Mouse (Mus musculus): ENCODE results near the gene Lzic.

Lzic gene

DNA sequence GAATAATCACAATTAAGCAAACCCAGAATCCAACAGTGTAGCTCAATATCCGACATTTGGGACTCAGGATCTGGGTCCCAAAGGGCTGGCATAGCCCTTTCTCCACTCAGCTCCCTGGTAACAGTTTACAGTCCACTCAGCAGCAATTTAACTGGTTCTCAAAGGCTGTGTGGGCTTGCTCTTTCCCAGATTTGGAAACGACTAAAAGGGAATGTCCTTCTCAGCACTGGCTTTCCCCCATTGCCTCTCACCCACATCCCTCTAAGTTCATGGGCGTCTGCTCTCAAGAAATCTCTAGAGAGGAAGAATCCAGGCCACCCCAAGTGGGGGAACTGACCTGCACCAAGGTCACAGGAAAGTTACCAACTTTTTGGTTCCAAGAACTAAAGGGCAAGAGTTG, 463 bp upstream of the Lzic start:
- DNase-seq (ENCODE audit: low spot score) = peak; percentile 89

DNA sequence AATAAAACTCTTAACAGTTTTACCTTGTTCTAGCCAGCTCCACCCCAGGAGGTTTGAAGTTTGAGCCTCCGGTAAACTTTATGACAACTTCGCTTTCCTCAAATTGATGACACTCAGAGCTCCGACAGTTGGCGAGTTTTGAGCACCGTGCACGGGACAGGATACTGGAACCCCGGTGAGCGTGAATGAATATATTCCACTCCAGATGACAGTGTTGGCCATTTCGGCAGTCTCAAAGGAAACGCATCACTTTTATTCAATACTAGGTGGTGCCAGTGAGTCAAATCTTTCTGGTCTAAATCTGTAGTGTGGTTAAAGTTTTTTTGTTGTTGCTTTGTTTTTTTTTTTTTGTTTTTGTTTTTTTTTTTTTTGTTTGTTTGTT, 787 bp downstream of the Lzic start:
- DNase-seq (ENCODE audit: low spot score) = peak; percentile 67

DNA sequence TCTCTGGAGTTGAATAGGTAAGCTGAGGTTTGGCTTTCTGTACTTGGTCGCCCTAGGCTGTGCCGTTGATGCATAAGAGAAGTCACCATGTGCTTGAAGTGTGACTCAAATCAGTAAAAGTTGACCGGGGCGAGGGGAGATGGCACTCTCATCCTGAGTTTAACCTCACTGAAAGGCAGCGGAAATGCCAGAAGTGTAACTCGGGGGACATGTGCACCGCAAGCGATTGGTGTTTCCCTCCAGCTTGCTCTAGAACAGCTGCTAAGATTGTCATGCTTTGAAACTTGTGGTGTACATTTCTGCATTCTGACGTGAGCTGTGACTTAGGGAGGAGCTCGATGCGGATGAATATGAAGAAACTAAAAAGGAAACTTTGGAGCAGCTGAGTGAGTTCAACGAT, 2.7 kb downstream of the Lzic start:
- no peak for DNase-seq (ENCODE audit: low spot score)

DNA sequence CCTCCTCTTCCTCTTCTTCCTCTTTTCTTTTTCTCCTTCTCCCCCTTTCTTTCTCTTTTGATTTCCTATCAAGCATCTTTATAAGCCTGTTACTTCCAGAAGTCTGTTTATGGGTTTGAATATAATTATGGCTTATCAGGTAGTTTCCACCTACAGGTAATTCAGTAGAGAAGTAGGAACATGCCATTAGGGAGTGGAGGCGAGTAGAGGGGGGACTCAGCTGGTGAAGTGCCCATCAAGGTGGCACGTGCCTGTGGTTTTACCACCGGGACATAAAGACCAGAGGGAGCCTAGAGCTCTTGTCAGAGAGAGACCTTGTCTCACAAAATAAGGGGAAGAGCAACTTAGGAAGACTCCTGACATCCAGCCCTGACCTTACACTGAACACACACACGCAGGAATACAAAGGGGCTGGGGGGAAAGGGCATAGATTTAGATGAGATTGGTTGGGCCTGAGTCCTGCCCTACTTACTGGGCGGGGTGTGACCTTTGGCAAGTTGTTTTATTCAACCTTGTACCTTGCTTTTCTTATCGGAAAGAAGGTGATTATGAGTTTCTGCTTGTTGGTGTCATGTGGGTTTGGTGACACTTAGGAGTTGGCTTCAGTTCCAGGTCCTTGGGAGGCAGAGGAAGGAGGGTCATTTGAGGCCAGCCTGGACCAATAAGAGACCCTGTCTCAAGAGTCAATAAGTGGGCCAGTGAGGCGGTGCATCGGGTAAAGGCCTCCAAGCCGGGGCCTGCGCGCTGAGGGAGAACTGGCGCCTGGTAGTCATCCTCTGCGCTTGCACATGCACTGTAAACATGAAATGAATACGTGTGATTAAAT, 4.6 kb downstream of the Lzic start:
- DNase-seq (ENCODE audit: low spot score) = no peak

DNA sequence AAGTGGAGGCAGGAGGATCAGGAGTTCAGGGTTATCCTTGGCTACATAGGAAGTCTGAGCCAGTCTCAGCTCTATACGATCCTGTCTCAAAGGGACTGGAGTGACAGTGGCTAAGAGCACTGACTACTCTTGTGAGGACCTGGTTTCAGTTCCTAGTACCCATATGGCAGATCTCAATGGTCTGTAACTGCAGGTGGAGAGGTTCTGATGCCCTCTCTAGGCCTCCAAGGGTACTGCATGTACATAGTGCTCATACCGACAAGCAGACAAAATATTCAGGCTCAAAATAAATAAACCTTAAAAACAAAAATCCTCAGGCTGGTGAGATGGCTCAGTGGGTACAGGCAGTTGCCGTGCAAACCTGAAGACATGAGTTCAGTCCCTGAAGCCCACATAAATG, 6.1 kb downstream of the Lzic start:
- DNase-seq (ENCODE audit: low spot score) = no peak

DNA sequence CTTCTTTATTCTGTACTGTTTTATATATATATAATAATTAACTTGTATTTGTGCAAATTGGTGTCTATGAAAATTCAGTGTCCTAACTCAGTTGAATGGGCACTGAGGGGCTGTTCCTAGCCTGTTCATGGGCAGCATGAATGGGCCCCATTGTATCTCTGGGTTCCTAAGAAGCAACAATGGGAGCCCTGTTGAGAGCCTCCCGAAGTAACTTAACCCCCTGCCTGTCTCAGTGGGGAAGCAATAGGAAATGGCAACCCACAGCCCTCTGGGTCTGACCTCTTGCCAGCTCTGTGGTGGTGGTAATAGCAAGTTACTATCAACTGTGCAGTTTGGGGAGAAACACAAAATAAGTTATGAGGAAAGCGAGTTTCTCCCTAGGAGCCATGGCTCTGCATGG, 11.6 kb downstream of the Lzic start:
- no peak for DNase-seq (ENCODE audit: low spot score)

DNA sequence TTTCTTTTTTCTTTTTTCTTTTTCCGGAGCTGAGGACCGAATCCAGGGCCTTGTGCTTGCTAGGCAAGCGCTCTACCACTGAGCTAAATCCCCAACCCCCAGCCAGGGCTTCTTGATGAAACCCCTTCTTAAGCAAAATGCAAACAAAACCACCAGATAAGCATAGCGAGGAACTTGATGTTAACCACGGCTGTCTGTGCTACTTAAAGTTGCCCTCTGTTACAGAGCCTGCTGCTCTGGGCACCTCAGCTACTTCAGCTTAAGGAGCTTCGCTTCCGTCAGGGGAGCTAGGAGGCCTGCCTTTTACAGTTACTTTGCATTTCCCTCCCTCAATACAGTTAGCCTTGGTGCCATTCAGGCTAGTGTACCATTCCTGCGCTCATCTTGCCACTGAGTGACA, 13.9 kb downstream of the Lzic start:
- DNase-seq (ENCODE audit: low spot score) = no peak

DNA sequence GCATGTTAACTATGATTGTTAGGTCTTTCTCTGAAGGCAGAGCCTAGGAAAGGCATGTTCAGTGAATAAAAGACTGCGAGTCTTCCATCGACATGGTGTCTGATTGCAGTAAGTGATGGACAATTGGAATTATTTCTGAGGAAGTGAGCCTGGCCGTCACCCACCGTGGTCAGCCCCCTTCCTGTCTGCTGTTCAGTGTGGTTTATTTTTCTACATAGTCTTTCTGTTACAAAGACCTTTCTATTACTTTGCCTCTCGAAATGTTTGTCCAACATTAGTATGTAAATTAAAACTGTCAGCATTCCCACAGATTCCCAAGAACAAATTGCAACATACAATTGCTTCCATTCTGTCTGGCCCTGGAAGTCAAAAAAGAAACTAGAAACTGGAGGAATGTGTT, 14.8 kb downstream of the Lzic start:
- peak; percentile 68 for DNase-seq (ENCODE audit: low spot score)

DNA sequence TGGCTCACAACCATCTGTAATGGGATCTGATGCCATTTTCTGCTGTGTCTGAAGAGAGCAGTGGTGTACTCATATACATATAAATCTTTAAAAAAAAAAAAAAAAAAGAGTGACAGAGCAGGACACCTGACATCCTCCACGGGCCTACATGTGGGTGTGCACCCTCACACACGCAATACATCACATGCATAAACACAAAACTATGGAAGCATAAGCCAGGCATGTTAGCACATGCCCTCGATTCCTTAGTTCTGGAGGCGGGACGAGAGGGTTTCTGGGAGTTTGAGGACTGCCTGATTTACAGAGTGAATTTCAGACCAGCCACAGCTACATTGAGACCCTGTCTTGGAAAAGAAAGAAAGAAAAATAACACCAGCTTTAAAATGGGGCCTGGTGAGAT, 19.3 kb downstream of the Lzic start:
- DNase-seq (ENCODE audit: low spot score) = no peak

DNA sequence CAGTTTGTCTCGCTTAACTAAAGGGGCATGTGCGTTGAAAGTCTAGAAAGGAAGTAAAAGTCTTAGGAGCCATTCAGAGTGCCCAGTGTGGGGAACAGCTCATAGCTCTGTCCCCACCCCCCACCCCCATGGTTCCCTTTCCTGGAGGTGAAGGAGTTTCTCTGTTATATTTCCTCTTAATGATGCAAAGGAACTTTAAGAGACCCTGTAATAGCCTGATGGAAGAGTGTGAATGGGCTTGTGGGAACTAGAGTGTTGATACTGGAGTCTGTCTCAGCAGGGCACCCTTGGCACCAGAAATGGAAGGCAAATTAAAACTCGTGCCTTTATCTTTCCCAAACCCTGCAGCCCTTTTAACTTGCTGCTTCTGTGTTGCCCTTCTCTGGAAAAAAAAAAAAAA, 19.8 kb downstream of the Lzic start:
- DNase-seq (ENCODE audit: low spot score) = no peak

DNA sequence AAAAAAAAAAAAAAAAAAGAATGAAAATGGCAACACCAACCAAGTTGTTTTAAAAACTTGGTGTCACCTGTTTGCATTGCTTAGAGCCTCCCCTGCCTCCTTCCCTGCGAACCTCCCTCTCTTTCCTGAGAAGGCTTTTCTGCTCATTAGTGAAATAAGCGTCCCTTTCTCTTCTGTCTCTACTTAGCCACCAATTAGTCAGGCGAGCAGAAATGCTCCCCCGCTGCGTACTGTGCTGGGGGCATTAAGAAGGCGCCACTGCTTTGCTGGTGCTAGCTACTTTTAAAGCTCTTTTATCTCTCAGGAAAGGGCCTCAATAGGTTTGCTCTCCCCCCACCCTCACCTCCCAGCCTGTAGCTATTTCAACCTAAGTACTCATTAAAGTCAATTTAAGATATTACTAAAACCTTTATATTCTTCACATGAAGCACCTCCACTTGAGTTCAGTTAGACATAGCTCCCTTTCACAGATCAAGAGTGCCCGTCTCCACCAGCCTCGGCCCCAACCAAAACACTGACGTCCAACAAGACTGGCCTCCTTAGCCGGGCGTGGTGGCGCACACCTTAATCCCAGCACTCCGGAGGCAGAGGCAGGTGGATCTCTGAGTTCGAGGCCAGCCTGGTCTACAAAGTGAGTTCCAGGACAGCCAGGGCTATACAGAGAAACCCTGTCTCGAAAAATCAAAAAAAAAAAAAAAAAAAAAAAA, 20.4 kb downstream of the Lzic start:
- no peak for DNase-seq (ENCODE audit: low spot score)

DNA sequence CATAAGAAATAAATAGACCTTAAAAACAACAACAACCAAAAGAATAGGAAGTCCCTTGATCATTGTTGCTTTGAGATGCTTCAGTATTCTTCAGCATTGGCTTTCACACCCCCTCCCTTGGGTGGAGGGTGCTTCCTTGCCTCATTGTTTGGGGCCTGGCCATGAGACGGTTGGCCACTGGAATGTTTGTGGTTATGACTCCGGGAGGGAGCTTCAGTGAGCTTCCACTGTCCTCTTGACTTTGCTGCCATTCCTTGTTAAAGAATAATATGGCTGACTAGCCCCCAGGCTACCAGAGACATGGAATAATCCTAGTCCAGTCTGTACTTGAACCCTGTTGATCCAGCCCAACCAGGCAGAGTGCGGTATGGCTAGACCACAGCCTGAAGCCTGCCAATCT, 21.9 kb downstream of the Lzic start:
- no peak for DNase-seq (ENCODE audit: low spot score)

DNA sequence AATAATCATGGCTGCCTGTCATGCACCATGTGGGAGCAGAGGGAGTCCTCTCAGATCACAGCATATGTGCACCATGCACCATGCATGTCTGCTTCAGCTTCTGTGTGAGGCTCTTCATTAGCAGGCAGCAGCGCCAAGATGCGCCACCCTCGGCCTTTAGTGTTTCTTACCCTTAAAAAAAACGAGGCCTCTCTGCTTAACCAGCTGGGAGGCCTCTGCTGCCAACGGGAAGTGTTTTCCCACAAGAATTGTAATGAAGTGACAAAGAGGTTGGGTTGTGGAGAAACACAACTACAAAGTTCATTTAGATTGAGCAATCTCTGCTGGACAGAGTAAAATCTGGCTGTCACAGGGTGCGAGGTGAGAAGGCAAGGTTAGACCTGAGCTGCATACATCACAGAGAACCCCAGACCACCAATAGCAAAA, 26.2 kb downstream of the Lzic start:
- DNase-seq (ENCODE audit: low spot score) = peak; percentile 73

DNA sequence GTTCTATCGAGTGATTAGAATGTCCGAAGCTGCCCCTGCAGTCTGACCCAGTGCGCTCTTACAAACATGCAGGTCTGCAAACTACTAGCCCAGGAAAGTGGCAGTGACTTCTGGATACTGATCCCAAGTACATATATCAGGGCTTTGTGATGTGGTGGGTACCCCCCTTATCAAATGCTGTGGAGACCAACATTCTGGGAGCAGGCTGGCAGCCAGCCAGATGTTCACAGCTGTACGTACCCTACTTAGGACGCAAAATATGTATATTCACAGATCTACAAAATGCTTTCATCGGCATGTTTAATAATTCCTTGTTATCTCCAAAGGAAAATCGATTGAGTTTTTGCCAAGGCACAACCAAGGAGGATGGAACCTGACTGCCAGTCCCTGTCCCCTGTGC, 27.0 kb downstream of the Lzic start:
- no peak for DNase-seq (ENCODE audit: low spot score)

DNA sequence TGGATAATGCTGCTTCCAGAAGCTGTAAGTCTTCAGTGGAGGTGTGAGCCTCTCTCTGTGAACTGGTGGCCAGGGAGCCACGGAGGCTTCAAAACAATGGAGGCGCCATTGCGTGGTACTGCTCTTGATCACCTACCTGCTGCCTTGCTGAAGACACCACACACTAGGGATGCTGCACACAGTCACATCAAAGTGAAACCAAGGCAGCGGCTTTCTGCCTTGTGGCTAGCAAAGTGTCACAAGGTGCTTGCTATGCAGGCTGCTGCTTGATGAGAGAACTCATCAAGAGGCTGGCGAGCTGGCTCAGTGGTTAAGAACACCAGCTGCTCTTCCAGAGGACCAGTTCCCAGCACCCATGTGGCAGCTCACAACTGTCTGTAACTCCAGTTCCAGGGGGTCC, 30.7 kb downstream of the Lzic start:
- no peak for DNase-seq (ENCODE audit: low spot score)

DNA sequence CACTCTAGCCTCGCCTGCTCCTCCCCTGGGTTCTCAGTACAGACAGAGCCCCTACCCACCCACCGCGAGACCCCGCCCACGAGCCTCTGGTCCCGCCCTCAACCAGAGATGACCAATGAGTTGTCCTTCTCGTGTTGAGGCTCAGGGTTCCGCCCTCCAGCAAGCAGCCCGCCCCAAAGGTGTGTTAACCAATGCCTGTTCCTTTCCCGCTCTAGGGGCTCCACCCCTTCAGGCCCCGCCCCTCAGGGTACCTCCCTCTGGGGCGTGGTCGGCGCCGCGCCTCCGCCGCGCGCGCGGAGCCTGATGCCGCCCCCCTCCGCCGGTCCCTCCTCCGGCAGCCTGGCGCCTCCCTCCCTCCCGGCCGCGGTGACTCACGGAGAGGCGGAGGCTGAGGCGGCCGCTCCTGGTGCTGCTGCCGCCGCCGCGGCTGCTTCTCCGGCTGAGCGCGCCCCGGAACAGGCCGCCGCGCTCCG, 32.9 kb downstream of the Lzic start, which contains the start of gene Ctnnbip1:
Gene Ctnnbip1 (plus strand): TSS at position 369 of the 473 bp plus-strand sequence.
- peak; percentile 96 for DNase-seq (ENCODE audit: low spot score)

DNA sequence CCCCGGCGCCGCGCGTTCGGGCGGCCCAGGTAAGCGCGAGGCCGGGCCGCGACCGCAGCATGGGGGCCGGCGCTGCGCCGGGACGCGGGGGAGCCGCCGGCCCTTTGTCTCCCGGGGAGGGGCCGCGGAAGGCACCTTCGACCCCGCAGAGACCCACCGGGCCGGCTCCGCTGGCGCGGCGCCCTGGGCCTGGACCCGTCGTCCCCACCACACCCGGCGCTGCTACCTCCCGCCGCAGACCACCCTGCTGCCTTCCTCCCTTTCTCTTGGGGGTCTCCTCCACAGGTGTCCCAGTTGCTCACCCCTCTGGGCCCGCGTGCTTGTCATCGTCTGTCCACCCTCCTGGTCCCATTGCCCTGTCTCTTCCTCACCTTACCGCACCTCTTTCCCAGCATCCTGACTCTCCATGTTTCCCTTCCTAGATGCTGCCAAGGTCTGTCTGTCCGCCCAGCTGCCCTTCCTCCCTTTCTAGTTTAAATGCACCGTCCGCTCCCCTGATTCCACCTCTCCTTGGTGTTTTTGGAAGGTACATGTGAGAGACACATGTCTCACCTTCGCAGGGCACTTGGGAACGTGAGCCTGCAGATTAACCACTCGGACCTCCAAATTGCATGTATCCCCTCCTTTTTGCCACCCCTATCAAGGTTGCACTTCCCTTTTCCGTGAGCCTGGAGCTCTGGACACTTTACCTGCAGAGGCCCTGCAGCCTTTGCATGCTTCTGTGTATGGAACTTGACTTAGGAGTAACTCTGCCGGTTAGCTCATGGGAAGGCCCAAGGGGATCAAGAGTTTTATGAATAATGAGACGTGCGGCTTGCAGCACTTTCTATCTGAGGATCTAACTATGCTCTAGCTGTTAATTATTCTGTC, 33.6 kb downstream of the Lzic start:
- no peak for DNase-seq (ENCODE audit: low spot score)

DNA sequence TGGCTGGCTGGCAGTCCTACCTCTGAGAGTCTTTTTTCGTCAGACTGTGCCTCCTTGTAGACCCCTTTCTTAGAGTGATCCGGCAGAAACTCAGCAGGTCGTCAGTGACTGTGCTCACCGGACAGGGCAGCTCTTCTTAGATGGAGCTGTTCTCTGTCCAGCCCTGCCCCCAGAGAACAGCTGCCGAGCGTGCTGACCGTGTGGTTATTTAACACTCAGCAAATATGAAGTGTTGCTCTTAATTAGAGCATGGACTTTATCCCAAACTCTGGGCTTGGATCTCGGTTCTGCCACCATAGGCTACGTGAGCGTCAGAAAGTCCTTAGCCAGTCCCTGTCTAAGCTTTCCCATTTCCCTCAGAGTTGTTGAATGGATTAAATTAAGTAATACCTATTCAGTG, 36.2 kb downstream of the Lzic start:
- DNase-seq (ENCODE audit: low spot score) = no peak

DNA sequence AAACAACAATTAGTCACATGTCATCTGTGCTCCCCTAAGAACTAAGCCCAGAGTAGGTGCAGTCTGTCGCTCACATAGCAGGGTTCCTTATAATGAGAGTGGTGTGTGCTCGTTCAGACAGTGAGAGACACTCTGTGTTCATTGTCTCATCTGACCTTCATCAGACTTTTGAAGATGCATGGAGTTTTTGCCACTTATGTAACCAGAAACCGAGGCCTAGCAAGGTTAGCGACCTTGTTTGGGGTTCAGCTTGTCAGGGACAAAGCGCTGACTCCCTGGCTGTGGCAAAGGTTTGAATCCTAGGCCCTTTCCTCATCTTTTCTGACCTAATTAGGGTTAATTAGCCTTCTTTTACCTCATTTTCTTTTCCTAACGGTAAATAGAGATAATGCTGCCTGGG, 38.9 kb downstream of the Lzic start:
- DNase-seq (ENCODE audit: low spot score) = no peak

DNA sequence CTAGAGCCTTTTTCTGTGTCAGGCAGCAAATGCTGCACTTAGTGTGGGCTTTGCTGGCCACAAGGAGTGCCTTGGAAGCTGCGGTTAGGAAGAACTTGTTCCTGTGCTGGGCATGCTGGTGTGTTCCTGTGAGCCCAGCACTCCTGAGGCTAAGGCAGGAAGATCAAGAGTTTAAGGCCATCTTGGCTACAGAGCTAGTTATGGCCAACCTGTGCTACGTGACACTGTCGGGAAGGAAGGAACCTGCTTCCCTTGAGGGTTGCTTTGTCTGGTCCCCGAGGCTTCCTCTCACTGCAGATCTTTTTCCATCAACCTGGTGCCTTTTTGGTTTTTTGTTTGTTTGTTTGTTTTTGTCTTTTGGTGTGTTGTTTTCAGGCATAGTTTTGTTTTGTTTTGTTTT, 40.1 kb downstream of the Lzic start:
- DNase-seq (ENCODE audit: low spot score) = no peak

DNA sequence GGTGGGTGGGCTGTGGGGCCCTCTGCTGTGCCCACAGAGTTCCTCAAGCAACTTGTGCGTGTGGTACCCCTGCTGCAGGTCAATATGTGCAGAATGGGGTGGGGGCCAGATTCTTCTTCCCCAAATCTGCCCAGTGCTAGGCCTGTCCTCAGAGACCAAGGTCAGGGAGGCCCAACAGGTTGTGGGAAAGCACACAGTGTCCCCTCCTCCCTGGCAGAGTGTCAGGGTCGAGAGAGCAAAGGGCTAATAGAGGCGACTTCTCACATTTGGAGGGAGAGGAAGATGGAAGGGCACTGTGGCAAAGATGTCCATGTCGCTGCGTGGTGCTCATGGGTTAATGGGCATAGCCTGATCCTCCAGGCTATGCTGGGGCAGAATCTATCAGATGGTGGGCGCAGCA, 40.8 kb downstream of the Lzic start:
- DNase-seq (ENCODE audit: low spot score) = no peak

DNA sequence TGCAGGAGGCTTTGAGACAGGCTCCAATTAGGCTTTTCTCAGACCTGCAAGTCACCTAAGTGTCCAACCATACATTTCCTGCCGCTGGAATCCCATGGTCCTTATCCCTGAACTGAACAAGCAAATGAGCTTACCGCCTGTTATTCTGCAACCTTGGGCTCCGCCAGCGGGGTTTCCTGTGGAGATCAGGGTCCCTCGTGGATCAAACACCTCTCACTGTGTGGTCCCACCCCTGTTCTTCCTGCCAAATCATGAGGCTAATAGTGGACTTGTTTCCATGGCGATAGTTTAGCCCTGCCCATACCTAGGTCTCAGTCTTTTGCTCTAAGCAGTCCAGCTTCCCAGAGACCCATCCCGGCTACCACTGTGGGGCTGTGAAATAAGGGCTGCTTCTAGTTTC, 41.3 kb downstream of the Lzic start:
- no peak for DNase-seq (ENCODE audit: low spot score)
